6 mouse cellular contexts compared by ENCODE assay signal in genomic region chr5:22127583-22127982, GRCm38 (mm10).
"Had no signal": no experiment of that assay in that cellular context is flagged by ENCODE, and none has a peak within 500 bp of the region (broad histone marks: within the 10 kb centered on the region; RNA-seq: fewer than 3 reads in every experiment).

No protein-coding gene starts in this region.

- DNase-seq: kidney, postnatal 10 days; kidney, postnatal 4 days; left cerebral cortex, postnatal 4 days; lung, adult 18-20 months; thymus, postnatal 4 days had no signal

- ATAC-seq: midbrain, embryonic 13.5 days had no signal
